Mouse (Mus musculus): ENCODE data around the gene Gnaq. TPM values are rescaled to one million over a fixed set of nuclear protein-coding genes. Genes with fewer than 3 reads are reported as not detected.

Gnaq gene
- total RNA-seq, 2 experiments from 2014 or later = 197 to 209 TPM

GRCm38 (mm10) chr19:16328074-16328850 lies 195.6 kb downstream of the Gnaq start:
- intact Hi-C loops (cut with DNase I) = no loop called here
- DNase-seq (ENCODE audit: extremely low spot score in 1 of 2, low spot score in 2 of 2) = peak; percentile 48 to 65

- intact Hi-C loops (cut with DNase I) = no loop called here
- DNase-seq (ENCODE audit: extremely low spot score in 1 of 2, low spot score in 2 of 2) = no peak
Measured at GRCm38 (mm10) chr19:16329056-16329455, 196.4 kb downstream of the Gnaq start.

- DNase-seq (ENCODE audit: extremely low spot score in 1 of 2, low spot score in 2 of 2) = no peak
- intact Hi-C loops (cut with DNase I) = loop anchor here (10.0 kb wide), 1 partner anchor 265 kb away; no protein-coding TSS in a partner anchor
Measured at GRCm38 (mm10) chr19:16329648-16330047, 197.0 kb downstream of the Gnaq start.

GRCm38 (mm10) chr19:16330161-16330560 lies 197.5 kb downstream of the Gnaq start:
- no peak for DNase-seq (ENCODE audit: extremely low spot score in 1 of 2, low spot score in 2 of 2)
- intact Hi-C loops (cut with DNase I) = loop anchor here (10.0 kb wide), 1 partner anchor 265 kb away; no protein-coding TSS in a partner anchor

GRCm38 (mm10) chr19:16331047-16331446 lies 198.4 kb downstream of the Gnaq start:
- DNase-seq (ENCODE audit: extremely low spot score in 1 of 2, low spot score in 2 of 2) = no peak
- intact Hi-C loops (cut with DNase I) = loop anchor here (10.0 kb wide), 1 partner anchor 266 kb away; no protein-coding TSS in a partner anchor

- DNase-seq (ENCODE audit: extremely low spot score in 1 of 2, low spot score in 2 of 2) = no peak
- intact Hi-C loops (cut with DNase I) = loop anchor here (10.0 kb wide), 1 partner anchor 273 kb away; no protein-coding TSS in a partner anchor
Measured at GRCm38 (mm10) chr19:16337866-16338530, 205.4 kb downstream of the Gnaq start.

- no peak for DNase-seq (ENCODE audit: extremely low spot score in 1 of 2, low spot score in 2 of 2)
- intact Hi-C loops (cut with DNase I) = loop anchor here (10.0 kb wide), 2 partner anchors 205 to 275 kb away; partner anchors contain the start of gene Gnaq
Measured at GRCm38 (mm10) chr19:16339954-16340586, 207.4 kb downstream of the Gnaq start.

- no peak for DNase-seq (ENCODE audit: extremely low spot score in 1 of 2, low spot score in 2 of 2)
- intact Hi-C loops (cut with DNase I) = loop anchor here (10.0 kb wide), 1 partner anchor 208 kb away; the partner anchor contains the start of gene Gnaq
Measured at GRCm38 (mm10) chr19:16342702-16343101, 210.1 kb downstream of the Gnaq start.

- peak in 1 of 2 experiments; percentile 25 for DNase-seq (ENCODE audit: extremely low spot score in 1 of 2, low spot score in 2 of 2)
- intact Hi-C loops (cut with DNase I) = loop anchor here (10.0 kb wide), 1 partner anchor 211 kb away; the partner anchor contains the start of gene Gnaq
Measured at GRCm38 (mm10) chr19:16345516-16345915, 212.9 kb downstream of the Gnaq start.

GRCm38 (mm10) chr19:16347037-16347436 lies 214.4 kb downstream of the Gnaq start:
- intact Hi-C loops (cut with DNase I) = loop anchor here (10.0 kb wide), 1 partner anchor 212 kb away; the partner anchor contains the start of gene Gnaq
- DNase-seq (ENCODE audit: extremely low spot score in 1 of 2, low spot score in 2 of 2) = no peak

- no peak for DNase-seq (ENCODE audit: extremely low spot score in 1 of 2, low spot score in 2 of 2)
Measured at GRCm38 (mm10) chr19:16353701-16354136, 221.1 kb downstream of the Gnaq start.

GRCm38 (mm10) chr19:16358148-16358547 lies 225.5 kb downstream of the Gnaq start:
- intact Hi-C loops (cut with DNase I) = no loop called here
- no peak for DNase-seq (ENCODE audit: extremely low spot score in 1 of 2, low spot score in 2 of 2)

More at GRCm38 (mm10) chr19:16353701-16354136, 221.1 kb downstream of the Gnaq start:
- intact Hi-C loops (cut with DNase I) = no loop called here

GRCm38 (mm10) chr19:16358905-16359304 lies 226.3 kb downstream of the Gnaq start:
- intact Hi-C loops (cut with DNase I) = no loop called here
- no peak for DNase-seq (ENCODE audit: extremely low spot score in 1 of 2, low spot score in 2 of 2)

- intact Hi-C loops (cut with DNase I) = no loop called here
- DNase-seq (ENCODE audit: extremely low spot score in 1 of 2, low spot score in 2 of 2) = no peak
Measured at GRCm38 (mm10) chr19:16366465-16367063, 233.9 kb downstream of the Gnaq start.

- intact Hi-C loops (cut with DNase I) = no loop called here
- no peak for DNase-seq (ENCODE audit: extremely low spot score in 1 of 2, low spot score in 2 of 2)
Measured at GRCm38 (mm10) chr19:16367218-16367617, 234.6 kb downstream of the Gnaq start.

GRCm38 (mm10) chr19:16371680-16372079 lies 239.0 kb downstream of the Gnaq start:
- no peak for DNase-seq (ENCODE audit: extremely low spot score in 1 of 2, low spot score in 2 of 2)
- intact Hi-C loops (cut with DNase I) = no loop called here

GRCm38 (mm10) chr19:16372752-16373486 lies 240.3 kb downstream of the Gnaq start:
- intact Hi-C loops (cut with DNase I) = no loop called here
- peak; percentile 23 to 58 for DNase-seq (ENCODE audit: extremely low spot score in 1 of 2, low spot score in 2 of 2)

- intact Hi-C loops (cut with DNase I) = no loop called here
- DNase-seq (ENCODE audit: extremely low spot score in 1 of 2, low spot score in 2 of 2) = no peak
Measured at GRCm38 (mm10) chr19:16375881-16376280, 243.2 kb downstream of the Gnaq start.
